Mouse (Mus musculus): ENCODE results near the gene Bmp7. TPM values are rescaled to one million over a fixed set of nuclear protein-coding genes. Genes with fewer than 3 reads are reported as not detected.

Bmp7 gene
- total RNA-seq, 1 experiment from 2014 or later = not detected

DNA sequence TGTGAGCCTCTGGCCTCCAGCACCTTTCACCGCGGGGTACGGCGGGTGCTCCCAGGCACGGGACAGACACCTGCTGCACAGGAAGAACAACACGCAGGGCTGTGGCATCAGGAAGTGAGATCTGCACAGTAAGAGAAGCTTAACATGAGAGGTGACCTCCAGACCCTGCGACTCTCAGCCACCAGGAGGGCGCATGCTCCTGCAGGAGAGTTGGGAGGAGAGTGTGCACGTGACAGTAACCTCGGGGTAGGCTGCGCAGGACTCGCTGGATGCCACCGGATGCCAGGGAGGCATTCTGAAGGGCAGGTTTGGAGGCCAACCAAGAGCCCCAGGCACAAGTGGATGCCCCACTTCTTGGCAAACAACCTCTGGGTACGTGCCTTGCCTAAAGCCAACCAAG lies 26.1 kb downstream of the Bmp7 start:
- ATAC-seq (replicated peaks; ENCODE audit: low read depth, poor library complexity, severe bottlenecking) = peak; percentile 41

DNA sequence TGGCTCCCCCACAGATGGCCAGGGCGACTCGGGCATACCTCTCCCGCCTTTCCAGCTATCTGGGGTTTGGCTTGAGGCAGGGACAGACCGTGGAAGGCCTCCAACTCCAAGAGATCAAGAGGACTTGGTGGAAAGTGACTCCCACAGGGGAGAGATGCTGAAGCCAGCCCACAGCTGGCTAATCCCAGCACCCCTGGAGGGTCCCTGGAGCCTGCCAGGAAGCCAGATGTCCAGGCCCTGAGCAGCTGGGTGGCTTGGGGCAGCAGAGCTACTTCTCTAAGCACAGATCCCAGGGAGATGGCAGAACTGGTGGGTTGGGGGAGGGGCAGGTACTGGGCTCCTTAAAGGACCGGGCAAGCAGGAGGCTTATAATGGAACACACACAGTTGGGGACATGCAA lies 28.4 kb downstream of the Bmp7 start:
- ATAC-seq (replicated peaks; ENCODE audit: low read depth, poor library complexity, severe bottlenecking) = no peak

DNA sequence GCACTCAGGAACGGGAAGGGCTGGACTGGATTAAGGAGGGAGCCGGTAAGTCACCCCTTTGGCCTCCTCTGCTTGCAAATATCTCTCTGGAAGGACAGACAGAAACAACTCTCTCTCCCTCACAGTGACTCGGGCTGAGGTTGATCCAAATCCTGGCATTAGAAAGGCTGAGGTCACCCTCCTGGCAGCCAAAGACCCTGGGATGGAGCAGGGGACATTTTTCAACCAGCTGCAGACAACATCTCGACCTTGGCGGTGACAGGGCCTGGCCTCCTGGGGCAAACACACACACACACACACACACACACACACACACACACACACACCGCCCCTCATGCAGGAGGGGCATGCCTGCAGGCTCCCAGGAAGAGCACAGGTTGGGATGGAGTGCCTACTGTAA lies 29.0 kb downstream of the Bmp7 start:
- no peak for ATAC-seq (replicated peaks; ENCODE audit: low read depth, poor library complexity, severe bottlenecking)

DNA sequence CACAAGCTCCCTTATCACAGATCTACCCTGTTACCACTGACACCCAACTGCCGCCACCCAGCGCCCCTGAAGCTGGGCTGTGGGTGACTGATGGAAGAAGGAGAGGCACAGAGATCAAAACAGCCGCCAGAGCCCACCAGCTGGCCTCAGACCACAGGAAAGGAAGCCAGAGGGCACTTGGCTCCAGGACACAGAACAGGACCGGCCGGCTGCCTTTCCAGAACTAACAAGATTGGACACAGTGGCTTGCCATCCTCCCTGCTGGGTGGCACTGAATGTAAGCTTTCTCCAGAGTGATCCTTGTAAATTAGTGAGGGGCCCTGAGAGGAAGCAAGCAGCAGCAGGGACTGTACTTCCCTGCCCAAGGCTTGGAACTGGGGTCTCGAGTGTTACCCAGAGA lies 30.7 kb downstream of the Bmp7 start:
- ATAC-seq (replicated peaks; ENCODE audit: low read depth, poor library complexity, severe bottlenecking) = no peak

DNA sequence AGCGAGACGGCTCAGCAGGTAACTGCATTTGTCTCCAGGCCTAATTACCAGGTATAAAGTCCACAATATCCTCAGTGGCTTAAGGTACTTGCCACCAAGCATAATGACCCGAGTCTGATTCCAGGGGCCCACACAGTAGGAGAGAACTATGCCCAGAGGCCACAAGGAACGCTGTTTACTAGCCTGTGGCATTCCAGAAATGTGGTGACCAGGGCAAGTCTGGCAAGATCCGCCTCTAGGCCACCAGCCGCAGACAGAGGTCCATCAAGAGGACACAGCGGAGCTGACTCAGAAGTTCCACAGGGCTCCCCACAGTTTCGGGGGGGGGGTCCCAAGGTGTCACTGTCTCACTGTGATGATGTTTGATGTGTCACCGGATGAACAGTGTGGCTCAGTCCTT lies 34.0 kb downstream of the Bmp7 start:
- no peak for ATAC-seq (replicated peaks; ENCODE audit: low read depth, poor library complexity, severe bottlenecking)

DNA sequence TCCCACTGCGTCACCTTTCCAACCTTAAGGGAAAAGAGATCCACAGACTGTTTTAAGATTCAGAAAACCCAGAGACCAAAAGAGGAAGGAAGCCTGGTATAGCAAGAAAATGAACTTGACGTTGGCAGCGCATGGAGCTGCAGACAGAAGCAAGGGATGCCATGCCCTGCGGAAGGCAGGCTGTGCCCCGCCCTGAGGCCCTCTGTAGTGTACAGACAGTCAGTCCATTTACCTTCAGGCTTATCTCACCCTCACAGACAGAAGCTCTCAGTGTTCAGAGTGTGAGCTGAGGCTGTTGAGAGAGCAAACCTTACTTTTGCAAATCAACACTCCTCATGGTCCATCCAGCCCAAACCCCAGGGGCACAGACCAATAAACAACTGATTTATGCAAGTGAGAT lies 35.1 kb downstream of the Bmp7 start:
- ATAC-seq (replicated peaks; ENCODE audit: low read depth, poor library complexity, severe bottlenecking) = peak; percentile 84

DNA sequence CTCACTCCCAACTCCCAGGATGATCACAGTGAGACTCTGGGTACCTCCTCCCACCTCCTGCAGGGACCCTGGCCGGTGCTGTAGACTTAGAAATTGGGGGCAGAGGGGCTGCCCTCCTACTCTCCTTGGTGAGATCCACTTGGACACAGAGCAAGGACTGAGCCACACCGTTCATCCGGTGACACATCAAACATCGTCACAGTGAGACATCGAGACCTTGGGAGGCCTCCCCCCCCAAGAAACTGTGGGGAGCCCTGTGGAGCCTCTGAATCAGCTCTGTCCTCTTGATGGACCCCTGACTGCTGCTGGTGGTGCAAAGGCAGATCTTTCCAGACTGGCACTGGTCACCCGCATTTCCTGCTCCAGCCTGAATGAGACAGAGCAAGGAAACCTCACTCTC lies 35.5 kb downstream of the Bmp7 start:
- peak; percentile 39 for ATAC-seq (replicated peaks; ENCODE audit: low read depth, poor library complexity, severe bottlenecking)

DNA sequence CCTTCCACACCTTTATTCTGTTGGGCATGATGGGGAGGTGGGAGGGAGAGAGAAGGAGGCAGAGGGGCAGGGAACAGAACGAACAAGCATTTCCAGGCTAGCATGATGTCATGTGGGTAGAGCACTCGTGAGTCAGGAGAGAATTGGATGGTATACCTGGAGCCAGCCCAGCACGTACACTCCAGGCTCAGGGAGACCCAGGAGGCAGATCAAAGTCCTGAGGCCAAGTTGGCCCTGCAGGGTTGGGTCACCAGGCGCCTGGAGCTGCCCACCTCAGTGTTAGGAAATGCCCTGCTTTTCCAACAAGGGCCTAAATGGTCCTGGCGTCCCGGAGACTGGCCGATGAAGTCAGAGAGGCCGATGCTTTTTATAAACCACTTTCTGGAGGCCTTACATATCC lies 36.6 kb downstream of the Bmp7 start:
- ATAC-seq (replicated peaks; ENCODE audit: low read depth, poor library complexity, severe bottlenecking) = no peak

DNA sequence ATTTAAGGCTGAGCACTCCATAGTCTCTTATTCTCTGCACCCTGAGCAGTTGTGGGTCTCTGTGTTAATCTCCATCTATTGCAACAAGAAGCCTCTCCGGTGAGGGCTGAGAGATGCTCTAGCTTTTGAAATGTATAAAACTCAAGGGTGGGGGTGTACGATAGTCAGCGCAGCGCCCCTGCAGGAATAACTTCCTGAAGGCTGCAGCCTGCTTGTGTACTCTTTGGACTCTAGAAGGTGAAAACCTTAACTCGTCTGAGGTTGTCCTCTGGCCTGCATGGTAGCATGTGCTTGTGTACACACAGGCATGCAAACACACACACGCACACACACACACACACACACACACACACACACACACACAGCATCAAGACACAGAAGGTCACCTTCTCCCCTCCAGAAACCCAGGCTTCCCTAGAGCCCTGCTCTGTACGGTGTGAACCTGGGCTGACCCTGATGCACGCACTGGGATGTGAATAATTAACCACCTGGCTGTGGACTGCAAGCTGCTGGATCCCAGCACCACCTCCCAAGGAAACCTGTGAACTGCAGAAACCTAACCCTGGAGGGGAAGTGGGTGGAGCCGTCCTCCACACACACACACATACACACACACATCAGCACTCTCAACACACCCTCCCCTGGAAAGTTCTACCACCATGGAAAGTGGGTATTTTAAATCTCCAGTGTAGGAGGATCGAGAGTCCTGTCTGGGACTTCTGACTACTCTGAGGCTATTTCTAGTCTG lies 39.0 kb downstream of the Bmp7 start:
- ATAC-seq (replicated peaks; ENCODE audit: low read depth, poor library complexity, severe bottlenecking) = no peak

DNA sequence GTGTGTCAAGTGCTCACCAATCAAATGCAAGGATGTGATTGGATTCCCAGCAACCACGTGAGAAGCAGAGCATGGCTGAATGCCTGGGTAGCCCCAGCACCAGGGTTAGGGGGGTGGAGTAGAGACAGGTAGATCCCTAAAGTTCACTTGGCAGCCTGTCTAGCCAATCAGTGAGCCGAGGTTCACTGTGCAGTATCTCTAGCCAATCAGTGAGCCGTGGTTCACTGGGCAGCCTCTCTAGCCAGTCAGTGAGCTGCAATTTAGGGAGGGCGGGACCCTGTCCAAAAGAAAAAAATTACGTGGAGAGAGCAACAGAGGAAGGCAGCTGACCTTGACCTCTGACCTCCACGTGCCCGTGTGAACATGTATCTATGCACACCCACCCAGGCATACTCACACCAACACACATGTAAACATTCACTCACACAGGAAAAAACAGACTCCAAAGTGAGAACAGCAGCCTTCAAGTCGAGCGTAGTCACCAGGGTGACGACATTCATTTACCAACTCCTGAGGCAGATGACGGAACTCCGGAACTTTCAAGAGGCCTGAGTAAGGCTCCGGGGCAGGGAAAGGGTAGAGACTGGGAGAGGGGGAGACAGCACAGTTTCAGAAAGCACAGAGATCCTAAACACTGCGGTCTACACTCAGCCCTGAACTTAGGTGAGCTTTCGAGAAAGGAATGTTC lies 50.2 kb downstream of the Bmp7 start:
- ATAC-seq (replicated peaks; ENCODE audit: low read depth, poor library complexity, severe bottlenecking) = no peak

DNA sequence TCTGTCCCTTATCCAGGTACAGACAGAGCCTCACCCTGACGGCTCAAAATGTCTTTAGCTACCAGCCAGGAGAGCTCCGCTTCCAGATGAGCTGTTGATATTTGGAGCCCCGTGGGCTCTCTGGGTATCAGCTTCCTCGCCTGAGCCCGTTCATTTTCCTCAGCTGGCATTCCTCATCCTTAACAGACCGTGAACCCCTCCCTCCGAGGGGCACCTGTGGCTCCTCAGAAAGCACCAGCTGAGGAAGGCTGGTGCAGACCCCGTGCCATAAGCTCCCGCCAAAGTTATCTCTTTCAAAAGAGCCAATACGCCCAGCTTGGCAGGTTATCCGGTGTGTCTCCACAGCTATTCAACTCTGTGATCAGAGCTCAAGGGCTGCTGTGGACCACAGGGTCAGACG lies 50.9 kb downstream of the Bmp7 start:
- no peak for ATAC-seq (replicated peaks; ENCODE audit: low read depth, poor library complexity, severe bottlenecking)

DNA sequence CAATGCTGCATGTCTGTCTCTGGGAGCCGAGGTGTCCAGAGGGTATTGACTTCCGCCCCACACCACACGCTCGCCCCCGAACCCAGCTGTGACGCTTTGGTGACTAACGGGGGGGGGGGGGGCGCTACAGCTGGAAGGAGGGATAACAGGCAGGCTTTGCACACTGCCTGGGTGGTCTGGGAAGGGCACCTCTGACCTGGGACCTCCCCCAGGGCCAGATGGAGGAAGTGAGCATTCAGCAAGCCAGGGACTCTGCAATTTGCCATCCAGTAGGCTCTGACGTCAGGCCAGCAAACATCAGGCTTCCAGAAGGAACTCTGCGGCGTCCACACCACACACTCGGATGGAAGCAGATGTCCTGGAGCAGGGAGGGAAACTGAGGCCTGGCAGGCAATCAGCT lies 52.0 kb downstream of the Bmp7 start:
- no peak for ATAC-seq (replicated peaks; ENCODE audit: low read depth, poor library complexity, severe bottlenecking)

DNA sequence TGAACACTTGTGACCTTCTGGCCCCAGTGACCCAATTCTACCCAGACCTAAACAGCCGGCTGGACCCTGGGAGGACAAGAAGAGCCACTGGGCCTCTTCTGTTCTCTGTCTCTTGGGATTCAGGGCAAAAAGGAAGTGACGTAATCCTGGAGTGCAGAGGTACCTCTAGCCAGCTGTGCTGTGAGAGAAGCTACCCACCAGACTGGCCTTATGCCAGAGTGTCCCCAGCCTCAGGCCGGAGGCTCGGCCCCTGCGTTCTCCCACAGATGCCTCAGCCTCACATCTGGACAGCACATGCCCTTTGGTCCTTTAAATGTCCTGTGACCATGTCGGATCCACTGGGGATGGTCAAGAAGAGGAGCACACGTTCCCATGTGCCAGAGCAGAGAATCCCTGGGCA lies 54.3 kb downstream of the Bmp7 start:
- no peak for ATAC-seq (replicated peaks; ENCODE audit: low read depth, poor library complexity, severe bottlenecking)

DNA sequence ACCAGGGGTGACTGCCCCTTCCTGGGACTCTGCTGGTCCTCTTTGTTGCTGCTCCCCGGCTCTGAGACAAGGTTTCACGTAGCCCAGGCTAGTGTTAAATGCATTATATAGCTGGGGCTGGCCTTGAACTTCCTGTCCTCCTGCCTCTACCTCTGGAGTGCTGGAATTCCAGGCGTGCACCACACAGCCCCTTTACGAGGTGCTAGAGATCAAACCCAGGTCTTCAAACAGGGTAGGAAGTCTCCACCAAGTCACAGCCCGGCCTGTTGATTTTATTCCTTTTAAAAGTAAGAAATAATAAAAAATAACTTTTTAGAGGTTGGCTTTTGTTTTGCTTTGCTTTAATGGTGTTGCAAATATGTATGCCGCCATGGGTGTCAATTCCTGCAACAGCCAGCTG lies 55.5 kb downstream of the Bmp7 start:
- no peak for ATAC-seq (replicated peaks; ENCODE audit: low read depth, poor library complexity, severe bottlenecking)

DNA sequence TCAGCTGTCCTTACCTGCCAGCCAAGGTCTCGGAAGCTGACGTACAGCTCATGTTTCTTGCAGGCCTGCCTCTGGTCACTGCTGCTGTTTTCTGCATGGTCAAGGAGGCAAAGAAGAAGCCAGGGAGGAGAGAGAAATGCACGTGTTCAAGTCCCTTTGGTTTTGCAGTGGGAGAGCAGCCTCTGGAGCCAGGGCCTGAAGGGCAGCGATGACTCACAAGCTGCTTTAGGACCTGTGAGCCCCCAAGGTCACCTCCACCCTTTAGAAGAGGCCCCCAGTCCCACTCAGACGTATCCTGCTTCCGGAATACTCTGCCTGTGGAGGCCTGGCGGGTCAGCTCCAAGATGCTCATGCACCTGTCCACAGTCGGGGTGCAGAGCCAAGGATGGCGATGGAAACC lies 64.9 kb downstream of the Bmp7 start:
- no peak for ATAC-seq (replicated peaks; ENCODE audit: low read depth, poor library complexity, severe bottlenecking)

DNA sequence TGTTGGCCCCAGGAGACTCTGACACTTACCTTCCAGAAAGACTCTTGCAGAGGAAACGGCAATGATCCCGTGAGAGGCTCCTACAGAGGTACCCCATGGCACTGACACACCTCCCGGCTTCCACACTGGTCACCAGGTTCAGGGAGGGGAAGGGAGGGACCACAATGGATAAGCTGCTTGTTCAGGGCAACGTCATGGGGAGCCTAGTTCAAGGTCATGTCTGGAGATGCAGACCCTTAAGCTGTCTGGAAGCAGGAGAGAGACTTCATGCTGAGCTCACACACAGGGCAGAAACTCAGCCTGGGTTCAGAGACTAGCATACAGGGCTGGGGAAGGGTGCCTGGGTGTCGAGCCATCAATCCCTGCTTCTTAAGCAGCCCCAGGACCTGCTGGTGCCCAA lies 73.8 kb downstream of the Bmp7 start:
- ATAC-seq (replicated peaks; ENCODE audit: low read depth, poor library complexity, severe bottlenecking) = no peak

DNA sequence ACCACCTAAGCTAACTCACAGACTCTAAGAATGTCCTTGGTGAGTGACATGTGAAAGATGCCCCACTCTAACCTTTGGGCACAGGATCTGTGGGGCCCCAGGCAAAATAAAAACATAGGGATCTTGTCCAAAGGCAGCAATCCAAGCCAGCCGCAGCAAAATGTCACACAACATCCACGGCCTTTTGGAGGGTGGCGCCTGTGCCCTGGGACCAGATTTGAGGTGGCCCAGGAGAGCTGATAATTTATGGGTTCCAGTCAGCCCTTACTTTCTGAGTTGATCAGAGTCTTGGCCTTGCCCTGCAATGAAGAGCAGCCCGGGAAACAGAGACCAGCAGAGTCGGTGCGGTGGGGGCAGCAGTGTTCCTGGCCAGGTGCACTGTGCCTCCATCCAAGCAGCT lies 75.0 kb downstream of the Bmp7 start:
- ATAC-seq (replicated peaks; ENCODE audit: low read depth, poor library complexity, severe bottlenecking) = no peak

DNA sequence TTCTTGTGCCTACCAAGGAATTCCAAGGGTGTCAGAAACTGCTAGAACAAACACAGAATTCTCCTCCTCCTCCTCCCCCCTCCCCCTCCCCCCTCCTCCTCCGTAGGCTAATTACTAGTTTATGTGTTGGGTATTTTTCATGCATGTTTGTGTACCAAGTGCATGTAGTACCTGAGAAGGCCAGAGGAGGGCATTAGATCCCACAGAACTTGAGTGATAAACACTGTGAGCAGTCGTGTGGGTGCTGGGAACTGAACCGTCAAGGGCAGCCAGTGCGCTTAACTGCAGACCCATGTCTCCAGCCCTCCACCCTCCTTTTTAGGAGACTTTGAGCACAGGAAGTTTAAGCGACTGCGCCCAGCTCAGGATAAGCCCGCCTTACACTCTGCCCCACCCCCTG lies 75.6 kb downstream of the Bmp7 start:
- no peak for ATAC-seq (replicated peaks; ENCODE audit: low read depth, poor library complexity, severe bottlenecking)

DNA sequence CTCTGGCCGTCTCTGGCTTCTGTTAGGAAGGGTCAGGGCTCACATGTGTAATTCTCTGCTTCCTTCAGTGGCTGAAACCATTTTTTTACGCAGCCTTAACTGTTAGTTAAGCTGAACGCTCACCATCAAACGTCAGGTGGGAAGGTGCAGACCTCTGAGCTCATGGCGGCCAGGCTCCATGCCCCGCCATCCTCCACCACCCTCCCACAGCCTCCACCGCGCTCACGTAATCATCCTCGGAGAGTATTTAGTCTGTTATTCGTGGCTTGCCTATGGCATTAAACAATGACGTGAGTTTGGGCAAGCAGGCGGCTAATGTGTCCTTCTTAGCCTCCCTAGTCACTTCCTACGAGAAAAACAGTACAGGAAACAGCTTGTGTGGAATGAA lies 76.7 kb downstream of the Bmp7 start:
- ATAC-seq (replicated peaks; ENCODE audit: low read depth, poor library complexity, severe bottlenecking) = no peak

DNA sequence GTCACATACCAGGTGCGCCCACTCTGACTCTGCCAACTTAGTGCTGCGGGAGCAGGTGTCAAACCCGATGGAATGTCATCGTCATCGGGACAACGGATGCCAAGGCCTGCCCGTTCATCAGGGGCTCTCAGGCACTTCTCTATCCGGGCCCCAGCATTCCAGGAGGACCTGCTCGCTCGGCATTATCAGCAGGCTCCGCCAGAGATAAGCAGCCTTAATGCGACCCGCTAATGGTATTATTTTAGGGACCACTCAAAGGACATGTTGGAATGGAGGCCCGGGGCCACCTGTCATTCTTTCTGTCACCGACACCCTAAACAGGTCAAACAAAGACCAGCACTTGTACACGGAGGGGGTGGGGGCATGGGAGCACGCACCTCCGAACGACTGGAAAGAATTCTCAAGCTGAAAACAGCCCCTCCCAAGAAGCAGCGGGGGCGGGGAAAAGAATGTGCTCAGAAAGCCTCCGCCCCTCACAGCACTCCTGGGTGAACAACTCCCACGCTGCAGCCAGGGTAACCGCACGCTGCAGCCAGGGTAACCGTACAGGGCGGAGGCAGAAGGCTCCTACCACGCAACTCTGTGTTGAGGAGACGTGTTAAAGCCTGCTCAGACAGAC lies 77.2 kb downstream of the Bmp7 start:
- ATAC-seq (replicated peaks; ENCODE audit: low read depth, poor library complexity, severe bottlenecking) = peak; percentile 53; the same call in 1 of the 2 replicates

DNA sequence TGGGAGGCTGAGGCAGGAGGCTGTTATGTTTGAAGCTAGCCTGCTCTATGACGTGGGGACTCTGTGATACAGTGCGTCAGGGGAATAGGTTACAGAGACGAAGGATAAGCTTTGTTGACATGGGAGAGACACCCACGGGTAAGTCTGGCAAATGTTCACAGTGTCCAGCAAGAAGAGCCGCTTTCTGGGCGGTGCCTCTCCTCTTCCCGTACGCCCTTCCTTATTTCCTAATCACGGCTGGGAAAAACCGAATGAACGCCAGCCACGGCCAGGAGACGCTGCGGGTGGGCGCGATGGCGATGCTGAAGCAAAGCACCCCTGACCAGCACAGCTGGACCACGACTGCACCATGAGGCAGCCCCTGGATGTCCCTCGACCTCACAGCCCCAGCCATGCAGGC lies 77.7 kb downstream of the Bmp7 start:
- no peak for ATAC-seq (replicated peaks; ENCODE audit: low read depth, poor library complexity, severe bottlenecking)

DNA sequence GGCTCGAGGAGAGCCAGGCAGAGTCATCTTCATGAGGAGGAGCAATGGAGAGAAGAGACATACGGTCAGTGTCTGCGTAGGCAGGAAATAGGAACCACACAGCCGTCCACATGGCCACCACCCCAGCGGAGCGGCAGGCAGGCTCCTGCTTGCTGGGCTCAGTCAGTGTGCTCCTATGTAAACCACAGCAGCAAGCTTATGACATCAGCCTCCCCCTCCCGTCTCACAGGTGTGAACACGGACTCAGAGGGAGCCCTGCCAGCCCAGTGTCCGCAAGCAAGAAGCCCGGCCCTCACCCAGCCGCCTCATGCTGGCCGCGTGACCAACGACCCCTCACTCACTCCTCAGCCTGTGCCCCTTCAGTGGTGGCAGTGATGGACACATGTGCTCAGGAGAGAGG lies 78.5 kb downstream of the Bmp7 start:
- no peak for ATAC-seq (replicated peaks; ENCODE audit: low read depth, poor library complexity, severe bottlenecking)
